11 mouse cellular contexts compared by ENCODE assay signal in the genomic region with DNA sequence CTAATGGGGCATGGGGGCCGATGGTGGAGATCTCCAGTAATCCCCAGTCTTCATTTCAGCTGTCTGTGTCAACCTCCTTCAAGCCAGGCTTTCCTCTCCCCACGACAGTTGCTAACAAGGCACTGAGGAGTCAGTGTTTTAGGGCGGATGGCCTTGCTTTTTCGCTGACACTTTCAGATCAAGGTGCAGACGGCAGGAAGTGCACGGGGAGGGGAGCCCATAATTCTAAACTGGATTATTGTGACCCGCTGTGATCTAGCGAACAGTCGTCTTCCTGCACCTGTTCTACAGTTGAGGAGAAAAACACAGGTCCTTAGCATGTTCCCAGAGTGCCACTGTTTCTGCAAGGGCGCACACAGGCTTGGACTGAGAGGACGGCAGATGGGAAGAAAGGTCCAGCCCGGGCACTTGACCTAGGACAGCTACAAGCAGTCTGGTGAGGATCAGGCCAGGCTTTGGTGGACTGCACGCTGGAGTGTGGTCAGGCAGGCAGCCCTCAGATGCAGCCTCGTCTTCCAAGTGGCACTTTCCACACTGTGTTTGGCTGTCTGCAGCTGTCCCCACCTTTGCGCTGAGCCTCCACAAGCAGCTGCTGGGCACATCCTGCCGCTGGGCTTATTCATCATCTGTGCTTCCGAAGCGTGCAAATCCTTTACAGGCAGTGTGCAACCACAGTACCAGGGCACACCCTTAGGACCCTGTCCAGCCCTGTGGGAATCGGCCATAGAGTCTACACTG.
A peak's percentile ranks its signal among the peaks of the same experiment; 100 is the strongest.
DNase-seq lines count a peak whose midpoint lies in the region; ATAC-seq and TF ChIP-seq lines count a peak whose summit lies in the region.
"Had no signal": no experiment of that assay in that cellular context is flagged by ENCODE, and none has a peak within 500 bp of the region (broad histone marks: within the 10 kb centered on the region; RNA-seq: fewer than 3 reads in every experiment).

No protein-coding gene starts in this region.

- no peaks in the 10 kb centered on the region for H3K36me3 ChIP-seq in hindbrain, embryonic 16.5 days (ENCODE audit: control insufficient read depth, insufficient read depth, low read length)
- no peaks in the 10 kb centered on the region for H3K36me3 ChIP-seq in hindbrain, embryonic 11.5 days (ENCODE audit: control insufficient read depth, insufficient read depth, low read length)
- no peaks in the 10 kb centered on the region for H3K36me3 ChIP-seq in embryonic facial prominence, embryonic 12.5 days
- H3K36me3 ChIP-seq in thymus, adult 2 months (ENCODE audit: control insufficient read depth, insufficient read depth, low read length) = no peaks in the 10 kb centered on the region

- 0 out of 2 replicates have a peak overlapping the region, but pooled peaks have one; percentile 32 for H3K9ac ChIP-seq in hindbrain, embryonic 16.5 days (ENCODE audit: low read depth, low read length)
- no peak overlapping the region for H3K9ac ChIP-seq in hindbrain, embryonic 11.5 days (ENCODE audit: low read depth, low read length)
- H3K9ac ChIP-seq in embryonic facial prominence, embryonic 12.5 days = no peak overlapping the region

- no peak for TF ChIP-seq CTCF in thymus, adult 2 months (IDR thresholded peaks at IDR 0.05; ENCODE audit: borderline replicate concordance, control insufficient read depth, extremely low read depth, insufficient read depth, low read length, poor library complexity)

- no peak overlapping the region for H3K4me3 ChIP-seq in hindbrain, embryonic 16.5 days (ENCODE audit: low read length)
- no peak overlapping the region for H3K4me3 ChIP-seq in hindbrain, embryonic 11.5 days (ENCODE audit: low read depth, low read length)
- H3K4me3 ChIP-seq in embryonic facial prominence, embryonic 12.5 days = no peak overlapping the region
- peak overlapping the region; percentile 60 for H3K4me3 ChIP-seq in thymus, adult 2 months (ENCODE audit: control insufficient read depth, insufficient read depth, low read length)

- no peaks in the 10 kb centered on the region for H3K9me3 ChIP-seq in hindbrain, embryonic 16.5 days (ENCODE audit: control insufficient read depth, low read length)
- no peaks in the 10 kb centered on the region for H3K9me3 ChIP-seq in hindbrain, embryonic 11.5 days (ENCODE audit: control insufficient read depth, low read length)
- H3K9me3 ChIP-seq in embryonic facial prominence, embryonic 12.5 days = no peaks in the 10 kb centered on the region

- no peaks in the 10 kb centered on the region; the same call in 1 of the 2 replicates for H3K27me3 ChIP-seq in hindbrain, embryonic 16.5 days (replicated peaks; ENCODE audit: control insufficient read depth, insufficient read depth, low read length)
- H3K27me3 ChIP-seq in hindbrain, embryonic 11.5 days (ENCODE audit: control insufficient read depth, insufficient read depth, low read length) = no peaks in the 10 kb centered on the region
- H3K27me3 ChIP-seq in embryonic facial prominence, embryonic 12.5 days = no peaks in the 10 kb centered on the region; the same call in 1 of the 2 replicates
- no peaks in the 10 kb centered on the region for H3K27me3 ChIP-seq in thymus, adult 2 months (ENCODE audit: control insufficient read depth, insufficient read depth, low read length)

- H3K4me2 ChIP-seq in hindbrain, embryonic 16.5 days (ENCODE audit: low read length) = no peak overlapping the region
- H3K4me2 ChIP-seq in hindbrain, embryonic 11.5 days (replicated peaks; ENCODE audit: low read depth, low read length) = no peak overlapping the region
- no peak overlapping the region for H3K4me2 ChIP-seq in embryonic facial prominence, embryonic 12.5 days (replicated peaks)

- no peak overlapping the region for H3K27ac ChIP-seq in hindbrain, embryonic 16.5 days (ENCODE audit: low read depth, low read length)
- H3K27ac ChIP-seq in hindbrain, embryonic 11.5 days (ENCODE audit: low read depth, low read length) = no peak overlapping the region
- H3K27ac ChIP-seq in embryonic facial prominence, embryonic 12.5 days = no peak overlapping the region
- peak overlapping the region; percentile 97 for H3K27ac ChIP-seq in thymus, adult 2 months (ENCODE audit: control insufficient read depth, insufficient read depth, low read length)
- H3K27ac ChIP-seq: kidney, postnatal 0 days had no signal

- peaks cover 21% of the 10 kb centered on the region for H3K4me1 ChIP-seq in hindbrain, embryonic 16.5 days (ENCODE audit: control insufficient read depth, insufficient read depth, low read depth, low read length)
- H3K4me1 ChIP-seq in hindbrain, embryonic 11.5 days (replicated peaks; ENCODE audit: control insufficient read depth, insufficient read depth, low read length) = peaks cover 11% of the 10 kb centered on the region
- H3K4me1 ChIP-seq in embryonic facial prominence, embryonic 12.5 days = 0 out of 2 replicates have a peak, but pooled peaks cover 6% of the 10 kb centered on the region
- peaks cover 43% of the 10 kb centered on the region for H3K4me1 ChIP-seq in thymus, adult 2 months (replicated peaks; ENCODE audit: control insufficient read depth, insufficient read depth, low read length)

- no peak for ATAC-seq in hindbrain, embryonic 16.5 days
- no peak for ATAC-seq in hindbrain, embryonic 11.5 days (ENCODE audit: low FRiP score)
- peak; percentile 36; the same call in 1 of the 2 replicates for ATAC-seq in embryonic facial prominence, embryonic 12.5 days (ENCODE audit: insufficient number of reproducible peaks, insufficient read depth, low FRiP score, low TSS enrichment)

- DNase-seq in hindbrain, embryonic 11.5 days (ENCODE audit: low spot score) = no peak
- DNase-seq in CD4-positive, CD25-positive, alpha-beta regulatory T cell, adult 2 months (ENCODE audit: low read depth, low spot score) = peak; percentile 73
- DNase-seq in thymus, adult 2 months = peak; percentile 78
- DNase-seq in urinary bladder, postnatal 36 days (ENCODE audit: low spot score in 2 of 2) = no peak
- no peak for DNase-seq in heart, postnatal 4 days
- DNase-seq: heart, postnatal 36 days; lung, postnatal 10 days; right cerebral cortex, postnatal 14 days had no signal

- WGBS in hindbrain, embryonic 16.5 days = 52% methylated on average over 19 of the region's 19 CpGs
- WGBS in hindbrain, embryonic 11.5 days = 74% methylated on average over 19 of the region's 19 CpGs
- WGBS in embryonic facial prominence, embryonic 12.5 days = 76% methylated on average over 19 of the region's 19 CpGs
- 7% methylated on average over 19 of the region's 19 CpGs for WGBS in thymus, adult 2 months

- TF ChIP-seq POLR2A in thymus, adult 2 months (IDR thresholded peaks at IDR 0.05; ENCODE audit: control insufficient read depth, extremely low read depth, insufficient read depth, low read length, poor library complexity) = peak; percentile 68

Comparison
In these comparisons a context has a peak if more than half of its experiments do, and no peak if none do; other contexts are left out.
1. DNase-seq: peak in CD4-positive, CD25-positive, alpha-beta regulatory T cell, adult 2 months (single experiment) and thymus, adult 2 months (single experiment); none in hindbrain, embryonic 11.5 days (single experiment), urinary bladder, postnatal 36 days (0 of 2) and heart, postnatal 4 days (single experiment).